Mouse (Mus musculus): Measurements from ENCODE around the gene Rcor3. TPM values are rescaled to one million over a fixed set of nuclear protein-coding genes. Genes with fewer than 3 reads are reported as not detected.

The Rcor3 gene
- total and polyA plus RNA-seq, 3 experiments: 1.5 to 3.9 (median 3.1) TPM

- DNase-seq (ENCODE audit: extremely low read depth): no peak
- H3K9me3 ChIP-seq (replicated peaks; ENCODE audit: low read length): peaks cover 23% of the 10 kb centered on the region
- in situ Hi-C loops (cut with MboI; ENCODE audit: low pct_ligation_motif_present, low pct_unique_long_range_greater_than_20kb, low sequenced_read_pairs): no loop called here
- TF ChIP-seq JUND (conservative IDR thresholded peaks at IDR 0.05; ENCODE audit: low read depth, low read length): no peak
- no peak for TF ChIP-seq E2F4 (IDR thresholded peaks at IDR 0.05; ENCODE audit: insufficient replicate concordance, low read depth, low read length)
- peak; percentile 29 for TF ChIP-seq RAD21 (IDR thresholded peaks at IDR 0.05; ENCODE audit: low read depth, low read length)
- no peak overlapping the region for H3K4me2 ChIP-seq (ENCODE audit: insufficient read depth, low read depth, poor library complexity, severe bottlenecking)
- H3K27me3 ChIP-seq (replicated peaks): no peaks in the 10 kb centered on the region
- dilution Hi-C loops (cut with MboI; ENCODE audit: extremely low pct_ligation_motif_present, extremely low pct_unique_long_range_greater_than_20kb, low sequenced_read_pairs): no loop called here
- H3K79me2 ChIP-seq (replicated peaks; ENCODE audit: control insufficient read depth, extremely low read depth, insufficient read depth, poor library complexity, severe bottlenecking): no peaks in the 10 kb centered on the region
- H3K9ac ChIP-seq (ENCODE audit: insufficient read depth, low read depth): no peak overlapping the region
- no peak overlapping the region for H3K4me3 ChIP-seq (replicated peaks in 1 of 3; ENCODE audit: low read depth in 2 of 3, low read length in 2 of 3, poor library complexity in 1 of 3)
- H3K36me3 ChIP-seq (replicated peaks in 1 of 2; ENCODE audit: control insufficient read depth in 1 of 2, insufficient read depth in 1 of 2, low read length in 1 of 2): peaks cover 49 to 97% of the 10 kb centered on the region in 2 experiments
- peaks cover 14 to 15% of the 10 kb centered on the region in 2 experiments for H3K4me1 ChIP-seq (ENCODE audit: control insufficient read depth in 1 of 2, insufficient read depth in 2 of 2)
- H3K27ac ChIP-seq (ENCODE audit: insufficient read depth, low read depth): no peak overlapping the region
These were observed 74.5 kb downstream of the Rcor3 start for GRCm38 (mm10) chr1:192063209-192063946.

DNA sequence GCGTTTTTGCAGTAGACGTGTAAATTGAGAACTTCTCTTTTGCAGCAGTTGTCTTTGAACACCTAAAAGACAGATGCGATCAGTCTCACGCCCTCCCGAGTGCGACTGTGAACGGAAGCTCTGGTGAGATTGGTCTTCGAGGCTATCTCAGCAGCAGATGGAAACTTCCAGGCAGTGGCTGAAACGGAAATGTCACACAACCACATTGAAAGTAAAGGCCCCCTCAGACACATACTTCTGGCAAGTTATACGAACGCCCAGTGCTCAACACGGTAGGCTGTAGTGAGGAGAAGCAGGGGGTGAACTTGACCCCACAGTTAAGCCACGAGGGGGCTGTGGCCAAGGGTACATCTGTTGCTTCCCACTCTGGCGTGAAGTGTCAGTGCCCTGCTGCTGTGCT, 75.2 kb downstream of the Rcor3 start:
- Histone ChIP-seq H3K27me3 (replicated peaks) (no peaks in the 10 kb centered on the region), H3K4me1 (ENCODE audit: control insufficient read depth in 1 of 2, insufficient read depth in 2 of 2) (peaks cover 14 to 15% of the 10 kb centered on the region in 2 experiments), H3K4me3 (replicated peaks in 1 of 3; ENCODE audit: low read depth in 2 of 3, low read length in 2 of 3, poor library complexity in 1 of 3) (no peak overlapping the region), H3K79me2 (replicated peaks; ENCODE audit: control insufficient read depth, extremely low read depth, insufficient read depth, poor library complexity, severe bottlenecking) (no peaks in the 10 kb centered on the region), H3K9ac (ENCODE audit: insufficient read depth, low read depth) (no peak overlapping the region), H3K9me3 (replicated peaks; ENCODE audit: low read length) (peaks cover 23% of the 10 kb centered on the region), H3K36me3 (replicated peaks in 1 of 2; ENCODE audit: control insufficient read depth in 1 of 2, insufficient read depth in 1 of 2, low read length in 1 of 2) (peaks cover 50 to 97% of the 10 kb centered on the region in 2 experiments), H3K27ac (ENCODE audit: insufficient read depth, low read depth) (peak overlapping the region; percentile 22; the same call in 1 of the 2 replicates), H3K4me2 (ENCODE audit: insufficient read depth, low read depth, poor library complexity, severe bottlenecking) (no peak overlapping the region)
- in situ Hi-C loops (cut with MboI; ENCODE audit: low pct_ligation_motif_present, low pct_unique_long_range_greater_than_20kb, low sequenced_read_pairs): no loop called here
- DNase-seq (ENCODE audit: extremely low read depth): peak; percentile 45
- dilution Hi-C loops (cut with MboI; ENCODE audit: extremely low pct_ligation_motif_present, extremely low pct_unique_long_range_greater_than_20kb, low sequenced_read_pairs): no loop called here
- TF ChIP-seq E2F4 (IDR thresholded peaks at IDR 0.05; ENCODE audit: insufficient replicate concordance, low read depth, low read length) (no peak), PAX5 (IDR thresholded peaks at IDR 0.05; ENCODE audit: low read length) (no peak), IRF4 (IDR thresholded peaks at IDR 0.05; ENCODE audit: low read depth, low read length) (peak; percentile 47; the same call in 1 of the 2 replicates), ETS1 (conservative IDR thresholded peaks at IDR 0.05; ENCODE audit: low read depth, low read length) (peak; percentile 25; the same call in 1 of the 2 replicates), EP300 (IDR thresholded peaks at IDR 0.05; ENCODE audit: low read length) (peak; percentile 67), GABPA (IDR thresholded peaks at IDR 0.05; ENCODE audit: insufficient replicate concordance, low read depth, low read length) (no peak), UBTF (IDR thresholded peaks at IDR 0.05; ENCODE audit: low read depth, low read length) (no peak), USF2 (conservative IDR thresholded peaks at IDR 0.05; ENCODE audit: low read depth, low read length) (no peak), ELF1 (IDR thresholded peaks at IDR 0.05; ENCODE audit: low read depth, low read length) (no peak), RAD21 (IDR thresholded peaks at IDR 0.05; ENCODE audit: low read depth, low read length) (no peak), ZC3H11A (IDR thresholded peaks at IDR 0.05; ENCODE audit: low read depth, low read length) (no peak), ZNF384 (IDR thresholded peaks at IDR 0.05; ENCODE audit: low read depth, low read length) (no peak), TCF12 (IDR thresholded peaks at IDR 0.05; ENCODE audit: low read depth, low read length) (peak; percentile 47), USF1 (IDR thresholded peaks at IDR 0.05; ENCODE audit: low read depth, low read length) (no peak), JUN (IDR thresholded peaks at IDR 0.05; ENCODE audit: insufficient read depth, low read depth, low read length) (no peak), MEF2A (IDR thresholded peaks at IDR 0.05; ENCODE audit: borderline replicate concordance, low read depth, low read length) (no peak), JUND (conservative IDR thresholded peaks at IDR 0.05; ENCODE audit: low read depth, low read length) (no peak), BHLHE40 (IDR thresholded peaks at IDR 0.05; ENCODE audit: low read depth, low read length) (peak; percentile 40)

All from CH12.LX (cell line).